Mouse (Mus musculus) intestine, postnatal 0 days (tissue): Measurements from ENCODE around the gene Med27. TPM values are rescaled to one million over a fixed set of nuclear protein-coding genes. Genes with fewer than 3 reads are reported as not detected.

ENCODE experiments used
- ATAC-seq: fragments of 200-750 bp; cut with Nextera tagmentation; 2 replicates; pipeline ENCODE4 v1.8.0; 2017; ENCODE audit warnings: mild to moderate bottlenecking, moderate TSS enrichment, moderate library complexity
- H3K27ac ChIP-seq: fragments of 300-500 bp; sonication (generic); 2 replicates; pipeline ENCODE4 v1.5.1; 2014; ENCODE audit warnings: mild to moderate bottlenecking, low read depth, low read length, moderate library complexity
- H3K27me3 ChIP-seq: fragments of 300-500 bp; sonication (generic); replicated peaks from 2 replicates; pipeline ENCODE4 v1.6.1; 2014; ENCODE audit warnings: low read length, mixed read lengths; ENCODE audit not compliant: control insufficient read depth, insufficient read depth
- H3K36me3 ChIP-seq: fragments of 300-500 bp; sonication (generic); 2 replicates; pipeline ENCODE4 v1.6.1; 2014; ENCODE audit warnings: mild to moderate bottlenecking, moderate library complexity; ENCODE audit not compliant: control insufficient read depth, insufficient read depth
- H3K4me1 ChIP-seq: fragments of 300-500 bp; sonication (generic); replicated peaks from 2 replicates; pipeline ENCODE4 v1.6.1; 2014; ENCODE audit warnings: antibody characterized with exemption, low read length, mixed read lengths; ENCODE audit not compliant: control insufficient read depth, insufficient read depth
- H3K4me2 ChIP-seq: fragments of 300-500 bp; sonication (generic); replicated peaks from 2 replicates; pipeline ENCODE4 v1.6.1; 2014; ENCODE audit warnings: low read depth, mild to moderate bottlenecking, moderate library complexity
- H3K4me3 ChIP-seq: fragments of 300-500 bp; sonication (generic); 2 replicates; pipeline ENCODE4 v1.5.1; 2014; ENCODE audit warnings: low read depth, low read length
- H3K9ac ChIP-seq: fragments of 300-500 bp; sonication (generic); 2 replicates; pipeline ENCODE4 v1.6.1; 2014; ENCODE audit warnings: mild to moderate bottlenecking, low read depth, low read length
- H3K9me3 ChIP-seq: fragments of 300-500 bp; sonication (generic); 2 replicates; pipeline ENCODE4 v1.6.1; 2016; ENCODE audit warnings: mixed run types; ENCODE audit not compliant: control insufficient read depth
- CTCF ChIP-seq: sonication (generic); IDR thresholded peaks from 2 replicates; pipeline ENCODE4 v1.5.1; 2016; ENCODE audit warnings: low read depth, mild to moderate bottlenecking, control low read depth, antibody characterized with exemption, moderate library complexity
- whole genome bisulfite sequencing: fragments of 180-500 bp; shearing (Covaris S2); extraction: QIAGEN DNeasy Blood & Tissue Kit; methylation state at CpG from one replicate; pipeline ENCODE4 v1.1.7; 2014; 5-methylcytosine and 5-hydroxymethylcytosine counted together
- polyA plus RNA-seq: library from polyadenylated mRNA; unstranded; fragments of >200 nt; fragmentation: Nextera tagmentation; extraction: Ambion mirVana; gene quantifications from 2 replicates; pipeline ENCODE4 v1.2.1, GENCODE M21; 2015

The Med27 gene
- polyA plus RNA-seq, 1 experiment from 2014 or later: 24.8 TPM

- peak; percentile 73 for TF ChIP-seq CTCF
- no peak overlapping the region for H3K27ac ChIP-seq
- no peak overlapping the region for H3K4me2 ChIP-seq
- H3K9me3 ChIP-seq: no peaks in the 10 kb centered on the region
- no peak overlapping the region for H3K9ac ChIP-seq
- H3K27me3 ChIP-seq: no peaks in the 10 kb centered on the region
- peak; percentile 57 for ATAC-seq
- H3K36me3 ChIP-seq: no peaks in the 10 kb centered on the region
- no peak overlapping the region for H3K4me3 ChIP-seq
- no peaks in the 10 kb centered on the region for H3K4me1 ChIP-seq
- WGBS: 55% methylated on average over 5 of the region's 5 CpGs
These were observed 73.3 kb downstream of the Med27 start for GRCm38 (mm10) chr2:29419946-29420345.

- Histone ChIP-seq H3K4me2 (no peak overlapping the region), H3K36me3 (peaks cover 2% of the 10 kb centered on the region; the same call in 1 of the 2 replicates), H3K27me3 (no peaks in the 10 kb centered on the region), H3K9ac (no peak overlapping the region), H3K4me3 (no peak overlapping the region), H3K27ac (no peak overlapping the region), H3K4me1 (no peaks in the 10 kb centered on the region), H3K9me3 (no peaks in the 10 kb centered on the region)
- 61% methylated on average over 10 of the region's 10 CpGs for WGBS
- no peak for TF ChIP-seq CTCF
- ATAC-seq: no peak
These were observed 75.7 kb downstream of the Med27 start for GRCm38 (mm10) chr2:29422126-29422840.

- H3K4me1 ChIP-seq: no peaks in the 10 kb centered on the region
- H3K9ac ChIP-seq: no peak overlapping the region
- 65% methylated on average over 3 of the region's 3 CpGs for WGBS
- no peak for TF ChIP-seq CTCF
- no peak overlapping the region for H3K4me2 ChIP-seq
- ATAC-seq: no peak
- H3K4me3 ChIP-seq: no peak overlapping the region
- no peaks in the 10 kb centered on the region for H3K27me3 ChIP-seq
- H3K27ac ChIP-seq: no peak overlapping the region
- H3K9me3 ChIP-seq: no peaks in the 10 kb centered on the region
- H3K36me3 ChIP-seq: peaks cover 4% of the 10 kb centered on the region; the same call in 1 of the 2 replicates
These were observed 76.4 kb downstream of the Med27 start for GRCm38 (mm10) chr2:29423059-29423458.

GRCm38 (mm10) chr2:29425386-29425785, 78.8 kb downstream of the Med27 start:
- no peaks in the 10 kb centered on the region for H3K9me3 ChIP-seq
- no peak overlapping the region for H3K27ac ChIP-seq
- H3K36me3 ChIP-seq: peaks cover 4% of the 10 kb centered on the region; the same call in 1 of the 2 replicates
- H3K9ac ChIP-seq: no peak overlapping the region
- H3K4me1 ChIP-seq: no peaks in the 10 kb centered on the region
- H3K4me3 ChIP-seq: no peak overlapping the region
- WGBS: 79% methylated on average over 2 of the region's 2 CpGs
- no peak overlapping the region for H3K4me2 ChIP-seq
- TF ChIP-seq CTCF: no peak
- no peaks in the 10 kb centered on the region for H3K27me3 ChIP-seq
- ATAC-seq: no peak

GRCm38 (mm10) chr2:29426684-29427083, 80.1 kb downstream of the Med27 start:
- no peaks in the 10 kb centered on the region for H3K4me1 ChIP-seq
- H3K4me2 ChIP-seq: no peak overlapping the region
- no peaks in the 10 kb centered on the region for H3K9me3 ChIP-seq
- 61% methylated on average over 3 of the region's 3 CpGs for WGBS
- H3K27me3 ChIP-seq: no peaks in the 10 kb centered on the region
- H3K27ac ChIP-seq: no peak overlapping the region
- no peak overlapping the region for H3K4me3 ChIP-seq
- peaks cover 4% of the 10 kb centered on the region; the same call in 1 of the 2 replicates for H3K36me3 ChIP-seq
- no peak overlapping the region for H3K9ac ChIP-seq
- no peak for TF ChIP-seq CTCF
- no peak for ATAC-seq

GRCm38 (mm10) chr2:29432565-29432964, 85.9 kb downstream of the Med27 start:
- Histone ChIP-seq H3K4me1 (no peaks in the 10 kb centered on the region), H3K27ac (no peak overlapping the region), H3K9me3 (no peaks in the 10 kb centered on the region), H3K36me3 (no peaks in the 10 kb centered on the region), H3K4me2 (no peak overlapping the region), H3K4me3 (no peak overlapping the region), H3K27me3 (no peaks in the 10 kb centered on the region), H3K9ac (no peak overlapping the region)
- ATAC-seq: no peak
- WGBS: 44% methylated on average over 5 of the region's 5 CpGs
- TF ChIP-seq CTCF: no peak
